Mouse (Mus musculus) ES-Bruce4 (cell line): Measurements from ENCODE around the gene Cdkl4.

ENCODE experiments used
- CTCF ChIP-seq: IDR thresholded peaks from one replicate; pipeline ENCODE4 v1.8.1; 2011; ENCODE audit warnings: low read depth, low read length
- POLR2A ChIP-seq: IDR thresholded peaks from one replicate; pipeline ENCODE4 v1.8.1; 2011; ENCODE audit warnings: low read length; ENCODE audit not compliant: insufficient read depth

- TF ChIP-seq CTCF (no peak), POLR2A (no peak)
Measured at GRCm38 (mm10) chr17:80501805-80502172, 75.8 kb downstream of the Cdkl4 start.
